Mouse (Mus musculus) heart, adult 2 months (tissue): ENCODE measurements around the gene Hao1. TPM values are rescaled to one million over a fixed set of nuclear protein-coding genes. Genes with fewer than 3 reads are reported as not detected.

Experiments used
- DNase-seq, 2 experiments: peaks; one replicate each; pipeline ENCODE4 v3.0.0; 2021
- H3K27ac ChIP-seq: fragments of 200-600 bp; 2 replicates; pipeline ENCODE4 v1.8.1; 2022
- H3K27me3 ChIP-seq: fragments of 200-500 bp; 2 replicates; pipeline ENCODE4 v1.6.1; 2012; ENCODE audit warnings: mild to moderate bottlenecking, low read length, inconsistent platforms, mixed read lengths; ENCODE audit not compliant: control insufficient read depth, insufficient read depth
- H3K36me3 ChIP-seq: fragments of 200-500 bp; 2 replicates; pipeline ENCODE4 v1.6.1; 2012; ENCODE audit warnings: low read length, inconsistent platforms; ENCODE audit not compliant: control insufficient read depth, insufficient read depth
- H3K4me1 ChIP-seq: fragments of 200-500 bp; 2 replicates; pipeline ENCODE4 v1.6.1; 2011; ENCODE audit warnings: low read length; ENCODE audit not compliant: control insufficient read depth, insufficient read depth
- H3K4me3 ChIP-seq: fragments of 200-600 bp; 2 replicates; pipeline ENCODE4 v1.8.1; 2022
- H3K79me2 ChIP-seq: fragments of 200-500 bp; replicated peaks from 2 replicates; pipeline ENCODE4 v1.6.1; 2012; ENCODE audit warnings: mild to moderate bottlenecking, inconsistent platforms, low read length, moderate library complexity, mixed read lengths; ENCODE audit not compliant: control insufficient read depth, insufficient read depth
- H3K9ac ChIP-seq: fragments of 200-500 bp; 2 replicates; pipeline ENCODE4 v1.6.1; 2012; ENCODE audit warnings: low read depth, mild to moderate bottlenecking, control low read depth, inconsistent platforms, low read length, mixed read lengths
- CTCF ChIP-seq: fragments of 200-600 bp; IDR thresholded peaks from 2 replicates; pipeline ENCODE4 v1.8.1; 2022; ENCODE audit warnings: antibody characterized with exemption, mild to moderate bottlenecking, moderate library complexity
- EP300 ChIP-seq: fragments of 200-500 bp; IDR thresholded peaks from 2 replicates; pipeline ENCODE4 v1.6.1; 2011; ENCODE audit warnings: low read depth, low read length, control low read depth; ENCODE audit not compliant: insufficient read depth
- POLR2A ChIP-seq: fragments of 200-500 bp; IDR thresholded peaks from 2 replicates; pipeline ENCODE4 v1.6.1; 2011; ENCODE audit warnings: mild to moderate bottlenecking, low read depth, low read length, control low read depth; ENCODE audit not compliant: insufficient read depth
- WGBS: fragments of 180-500 bp; shearing (Covaris S2); methylation state at CpG from one replicate; pipeline ENCODE4 v1.1.7; 2018; 5-methylcytosine and 5-hydroxymethylcytosine counted together
- intact Hi-C: fragments of 180-260 bp; cut with DNase I; formaldehyde crosslinking; loops from one replicate; pipeline ENCODE4 v1.15.1; 2025
- polyA plus RNA-seq: library from polyadenylated mRNA; depleted of rRNA; stranded (reverse); fragments of >200 nt; gene quantifications from 2 replicates; pipeline ENCODE4 v1.2.3, GENCODE M21; 2012; rRNA removed
- total RNA-seq, 2 experiments: library from RNA; stranded (reverse); gene quantifications; 2 replicates each; pipeline ENCODE4 v1.2.3; 2021

The Hao1 gene
- total and polyA plus RNA-seq, 3 experiments = not detected

DNA sequence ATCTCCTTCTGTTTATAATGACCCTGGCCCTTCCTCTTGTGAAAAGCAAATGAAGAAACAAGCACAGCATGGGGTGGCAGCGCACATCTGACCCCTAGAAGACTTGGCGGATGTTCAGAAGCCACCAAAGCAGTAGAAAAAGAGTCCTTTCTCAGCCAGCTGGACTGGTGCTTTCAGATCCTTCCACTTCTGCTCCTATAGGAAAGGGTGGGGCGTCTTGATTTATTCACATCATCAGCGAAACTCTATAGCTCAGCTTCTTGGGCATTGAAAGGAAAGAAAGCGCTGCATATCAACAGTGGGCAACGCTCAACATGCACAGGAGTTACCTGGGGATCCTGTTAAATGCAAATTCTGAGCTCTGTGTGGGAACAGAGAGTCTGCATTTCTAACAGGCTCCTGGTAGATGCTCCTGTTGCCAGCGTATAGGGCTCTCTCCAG is 98.1 kb downstream of the Hao1 start:
- TF ChIP-seq POLR2A (no peak), EP300 (no peak), CTCF (no peak)
- Histone ChIP-seq H3K9ac (no peak overlapping the region), H3K4me1 (no peaks in the 10 kb centered on the region), H3K79me2 (no peaks in the 10 kb centered on the region), H3K27me3 (no peaks in the 10 kb centered on the region), H3K4me3 (no peak overlapping the region), H3K27ac (no peak overlapping the region), H3K36me3 (no peaks in the 10 kb centered on the region)
- WGBS = 39% methylated on average over 7 of the region's 7 CpGs
- intact Hi-C loops = no loop called here
- no peak for DNase-seq

DNA sequence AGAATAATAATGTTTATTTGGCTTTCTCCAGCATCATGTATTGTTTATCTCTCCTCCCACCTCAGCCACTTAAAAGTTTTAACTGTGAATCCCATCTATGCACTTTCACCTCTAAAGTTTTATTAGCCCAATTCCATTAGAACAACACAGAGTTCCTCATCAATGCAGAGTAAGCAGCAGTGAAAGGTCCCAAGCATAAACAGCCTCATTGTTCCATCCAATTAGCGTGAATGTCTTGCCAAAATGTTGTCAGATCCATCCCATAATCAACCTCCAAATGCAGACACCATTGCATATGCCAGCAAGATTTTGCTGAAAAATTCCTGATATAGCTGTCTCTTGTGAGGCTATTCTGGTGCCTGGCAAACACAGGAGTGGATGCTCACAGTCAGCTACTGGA is 101.4 kb downstream of the Hao1 start:
- H3K9ac ChIP-seq = no peak overlapping the region
- 74% methylated on average over 1 of the region's 1 CpGs for WGBS
- H3K36me3 ChIP-seq = no peaks in the 10 kb centered on the region
- no peaks in the 10 kb centered on the region for H3K4me1 ChIP-seq
- no peaks in the 10 kb centered on the region for H3K27me3 ChIP-seq
- no peaks in the 10 kb centered on the region for H3K79me2 ChIP-seq
- H3K27ac ChIP-seq = no peak overlapping the region
- no peak for DNase-seq
- H3K4me3 ChIP-seq = no peak overlapping the region
- intact Hi-C loops = no loop called here
- TF ChIP-seq CTCF (no peak), EP300 (no peak), POLR2A (no peak)

DNA sequence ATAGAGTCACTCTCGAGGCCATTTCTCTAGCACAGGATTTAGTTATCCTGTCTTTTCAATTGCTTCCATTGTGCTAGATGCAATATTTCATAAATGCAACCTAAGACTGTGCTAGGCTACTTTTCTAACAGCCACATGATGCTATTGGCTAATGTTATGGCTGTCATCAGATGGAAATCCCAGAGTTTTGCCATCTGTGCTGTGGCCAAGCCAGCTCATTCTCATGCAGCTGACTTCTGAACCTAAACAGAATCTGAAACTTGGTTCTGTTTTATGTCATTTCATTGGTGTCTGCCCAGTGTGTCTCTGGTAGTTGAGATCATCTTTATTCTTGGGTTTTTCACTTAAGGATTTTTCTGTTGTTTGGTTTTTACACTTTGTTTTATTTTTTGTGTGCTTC is 103.2 kb downstream of the Hao1 start:
- 53% methylated on average over 1 of the region's 1 CpGs for WGBS
- Histone ChIP-seq H3K9ac (no peak overlapping the region), H3K27ac (no peak overlapping the region), H3K79me2 (no peaks in the 10 kb centered on the region), H3K36me3 (no peaks in the 10 kb centered on the region), H3K4me1 (no peaks in the 10 kb centered on the region), H3K27me3 (no peaks in the 10 kb centered on the region), H3K4me3 (no peak overlapping the region)
- intact Hi-C loops = no loop called here
- TF ChIP-seq CTCF = no peak
- no peak for TF ChIP-seq POLR2A
- TF ChIP-seq EP300 = no peak
- DNase-seq = no peak

Other genes starting within 250 kb of the Hao1 start
- gene Tmx4, start 89.8 kb upstream of the Hao1 start, total RNA-seq = 10 to 100 TPM; 48.1 to 53.1 TPM
- 13.7 and 24.2 TPM in 2 replicates for gene Tmx4, start 89.8 kb upstream of the Hao1 start, polyA plus RNA-seq
- gene Plcb1, start 231.7 kb upstream of the Hao1 start, total RNA-seq = 1 to 10 TPM; 3.9 to 4.2 TPM
- gene Plcb1, start 231.7 kb upstream of the Hao1 start, polyA plus RNA-seq = 0.78 and 2.5 TPM in 2 replicates